Mouse (Mus musculus) neural tube, embryonic 13.5 days (tissue): ENCODE data around the gene Daam2. TPM values are rescaled to one million over a fixed set of nuclear protein-coding genes. Genes with fewer than 3 reads are reported as not detected.

Experiments used
- ATAC-seq: fragments of 200-750 bp; cut with Nextera tagmentation; 2 replicates; pipeline ENCODE4 v1.8.0; 2017; ENCODE audit warnings: low read depth, mild to moderate bottlenecking, moderate TSS enrichment, moderate library complexity
- H3K27ac ChIP-seq: fragments of 300-500 bp; sonication (generic); replicated peaks from 2 replicates; pipeline ENCODE4 v1.5.1; 2015; ENCODE audit warnings: moderate library complexity, mild to moderate bottlenecking, inconsistent platforms
- H3K27me3 ChIP-seq: fragments of 300-500 bp; sonication (generic); 2 replicates; pipeline ENCODE4 v1.6.1; 2015; ENCODE audit warnings: mild to moderate bottlenecking, inconsistent platforms
- H3K36me3 ChIP-seq: fragments of 300-500 bp; sonication (generic); 2 replicates; pipeline ENCODE4 v1.6.1; 2015; ENCODE audit warnings: mild to moderate bottlenecking, inconsistent platforms
- H3K4me1 ChIP-seq: fragments of 300-500 bp; sonication (generic); replicated peaks from 2 replicates; pipeline ENCODE4 v1.6.1; 2015; ENCODE audit warnings: inconsistent platforms
- H3K4me2 ChIP-seq: fragments of 300-500 bp; sonication (generic); 2 replicates; pipeline ENCODE4 v1.6.1; 2015; ENCODE audit warnings: inconsistent platforms, mild to moderate bottlenecking, moderate library complexity
- H3K4me3 ChIP-seq: fragments of 300-500 bp; sonication (generic); 2 replicates; pipeline ENCODE4 v1.5.1; 2015; ENCODE audit warnings: mild to moderate bottlenecking, inconsistent platforms
- H3K9ac ChIP-seq: fragments of 300-500 bp; sonication (generic); 2 replicates; pipeline ENCODE4 v1.6.1; 2015; ENCODE audit warnings: moderate library complexity, mild to moderate bottlenecking, inconsistent platforms
- H3K9me3 ChIP-seq: fragments of 300-500 bp; sonication (generic); 2 replicates; pipeline ENCODE4 v1.6.1; 2016; ENCODE audit warnings: inconsistent platforms
- WGBS: fragments of 180-500 bp; shearing (Covaris S2); methylation state at CpG from one replicate; pipeline ENCODE4 v1.1.7; 2015; 5-methylcytosine and 5-hydroxymethylcytosine counted together
- polyA plus RNA-seq: library from polyadenylated mRNA; unstranded; fragments of >200 nt; fragmentation: Nextera tagmentation; extraction: Ambion mirVana; gene quantifications from 2 replicates; pipeline ENCODE4 v1.2.1, GENCODE M21; 2015

The Daam2 gene
- polyA plus RNA-seq, 1 experiment from 2014 or later, result 6.8 TPM

GRCm38 (mm10) chr17:49428239-49428688, 135.9 kb downstream of the Daam2 start, which contains the start of gene Mocs1:
Gene Mocs1 (plus strand): TSS chr17:49428362.
- peak within 1 kb of the TSS; percentile 79 for H3K4me2 ChIP-seq
- H3K9me3 ChIP-seq, result no peaks in the 10 kb centered on the region
- ATAC-seq, result peak; percentile 99
- H3K4me3 ChIP-seq, result peak within 1 kb of the TSS; percentile 75
- H3K9ac ChIP-seq, result peak within 1 kb of the TSS; percentile 88
- WGBS, result under 1% methylated on average over 28 of the region's 28 CpGs
- no peaks in the 10 kb centered on the region for H3K27me3 ChIP-seq
- no peaks in the 10 kb centered on the region for H3K36me3 ChIP-seq
- H3K4me1 ChIP-seq, result peaks cover 34% of the 10 kb centered on the region
- H3K27ac ChIP-seq, result 0 out of 2 replicates have a peak within 1 kb of the TSS, but pooled peaks have one; percentile 6

- peak overlapping the region; percentile 75 for H3K4me3 ChIP-seq
- WGBS, result 18% methylated on average over 9 of the region's 9 CpGs
- no peaks in the 10 kb centered on the region for H3K9me3 ChIP-seq
- H3K9ac ChIP-seq, result no peak overlapping the region
- H3K4me1 ChIP-seq, result peaks cover 31% of the 10 kb centered on the region
- H3K27ac ChIP-seq, result no peak overlapping the region
- H3K27me3 ChIP-seq, result no peaks in the 10 kb centered on the region
- H3K36me3 ChIP-seq, result no peaks in the 10 kb centered on the region
- peak; percentile 66 for ATAC-seq
- peak overlapping the region; percentile 79 for H3K4me2 ChIP-seq
These were observed 136.4 kb downstream of the Daam2 start for GRCm38 (mm10) chr17:49427631-49428238.

GRCm38 (mm10) chr17:49423872-49424271, 140.3 kb downstream of the Daam2 start:
- Histone ChIP-seq H3K4me2 (no peak overlapping the region), H3K27me3 (no peaks in the 10 kb centered on the region), H3K9me3 (no peaks in the 10 kb centered on the region), H3K4me1 (peaks cover 5% of the 10 kb centered on the region), H3K9ac (no peak overlapping the region), H3K4me3 (no peak overlapping the region), H3K36me3 (no peaks in the 10 kb centered on the region), H3K27ac (no peak overlapping the region)
- no peak for ATAC-seq
- 91% methylated on average over 3 of the region's 3 CpGs for WGBS

- H3K36me3 ChIP-seq, result no peaks in the 10 kb centered on the region
- ATAC-seq, result no peak
- no peak overlapping the region for H3K9ac ChIP-seq
- no peak overlapping the region for H3K27ac ChIP-seq
- no peak overlapping the region for H3K4me3 ChIP-seq
- WGBS, result 65% methylated on average over 2 of the region's 2 CpGs
- H3K4me1 ChIP-seq, result no peaks in the 10 kb centered on the region
- no peaks in the 10 kb centered on the region for H3K27me3 ChIP-seq
- no peak overlapping the region for H3K4me2 ChIP-seq
- H3K9me3 ChIP-seq, result no peaks in the 10 kb centered on the region
These were observed 141.1 kb downstream of the Daam2 start for GRCm38 (mm10) chr17:49423067-49423325.

- no peaks in the 10 kb centered on the region for H3K4me1 ChIP-seq
- no peak overlapping the region for H3K4me3 ChIP-seq
- no peak for ATAC-seq
- no peaks in the 10 kb centered on the region for H3K36me3 ChIP-seq
- H3K4me2 ChIP-seq, result no peak overlapping the region
- WGBS, result 76% methylated on average over 3 of the region's 3 CpGs
- H3K9ac ChIP-seq, result no peak overlapping the region
- no peak overlapping the region for H3K27ac ChIP-seq
- H3K9me3 ChIP-seq, result no peaks in the 10 kb centered on the region
- H3K27me3 ChIP-seq, result no peaks in the 10 kb centered on the region
These were observed 141.7 kb downstream of the Daam2 start for GRCm38 (mm10) chr17:49422286-49423066.

- Histone ChIP-seq H3K4me3 (no peak overlapping the region), H3K27me3 (no peaks in the 10 kb centered on the region), H3K4me1 (no peaks in the 10 kb centered on the region), H3K36me3 (no peaks in the 10 kb centered on the region), H3K27ac (no peak overlapping the region), H3K4me2 (no peak overlapping the region), H3K9ac (no peak overlapping the region), H3K9me3 (no peaks in the 10 kb centered on the region)
- ATAC-seq, result no peak
- 71% methylated on average over 6 of the region's 6 CpGs for WGBS
These were observed 144.3 kb downstream of the Daam2 start for GRCm38 (mm10) chr17:49419813-49420212.

DNA sequence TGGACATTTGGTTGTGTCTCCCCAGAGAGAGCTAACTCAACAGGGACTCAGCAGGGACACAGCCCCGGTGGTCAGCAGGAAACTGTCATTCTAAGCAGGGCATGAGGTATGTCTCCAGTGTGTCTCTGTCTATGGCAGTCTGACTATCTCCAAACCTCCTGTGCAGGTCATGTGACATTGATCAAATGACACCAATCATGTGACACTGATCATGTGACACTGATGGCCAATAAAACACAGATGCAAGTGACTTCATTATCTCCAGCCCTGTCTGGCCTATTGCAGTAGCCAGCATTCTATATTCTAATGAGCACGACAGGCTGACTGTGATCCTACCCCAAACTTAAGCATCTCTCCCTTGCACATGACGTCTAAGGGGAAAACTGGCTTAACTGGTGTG, 147.9 kb downstream of the Daam2 start:
- Histone ChIP-seq H3K27ac (no peak overlapping the region), H3K27me3 (no peaks in the 10 kb centered on the region), H3K9ac (no peak overlapping the region), H3K4me1 (no peaks in the 10 kb centered on the region), H3K36me3 (no peaks in the 10 kb centered on the region), H3K4me3 (no peak overlapping the region), H3K4me2 (no peak overlapping the region), H3K9me3 (no peaks in the 10 kb centered on the region)
- WGBS, result 74% methylated on average over 3 of the region's 3 CpGs
- ATAC-seq, result no peak

DNA sequence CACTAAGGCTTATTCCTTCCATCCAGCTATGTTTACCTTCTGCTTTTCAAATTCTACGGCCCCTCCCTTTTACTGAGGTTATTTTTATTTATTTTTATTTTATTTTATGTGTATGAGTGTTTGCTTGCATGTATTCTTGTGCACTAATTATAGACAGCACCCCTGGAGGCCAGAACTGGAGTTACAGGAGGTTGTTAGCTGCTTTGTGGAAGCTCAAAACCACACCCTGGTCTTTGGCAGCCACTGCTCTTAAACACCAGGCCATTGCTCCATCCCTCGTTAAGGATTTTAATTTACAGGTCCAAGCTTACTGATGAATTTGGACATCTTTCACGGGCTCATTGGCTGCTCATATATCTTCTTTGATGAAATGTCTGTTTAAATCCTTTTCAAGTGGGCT, 150.6 kb downstream of the Daam2 start:
- Histone ChIP-seq H3K4me1 (no peaks in the 10 kb centered on the region), H3K4me3 (no peak overlapping the region), H3K9ac (no peak overlapping the region), H3K4me2 (no peak overlapping the region), H3K27me3 (no peaks in the 10 kb centered on the region), H3K36me3 (no peaks in the 10 kb centered on the region), H3K9me3 (no peaks in the 10 kb centered on the region), H3K27ac (no peak overlapping the region)
- 44% methylated on average over 3 of the region's 3 CpGs for WGBS
- ATAC-seq, result no peak

GRCm38 (mm10) chr17:49412974-49413373, 151.2 kb downstream of the Daam2 start:
- H3K27me3 ChIP-seq, result no peaks in the 10 kb centered on the region
- no peaks in the 10 kb centered on the region for H3K36me3 ChIP-seq
- H3K4me2 ChIP-seq, result no peak overlapping the region
- H3K4me1 ChIP-seq, result no peaks in the 10 kb centered on the region
- no peak overlapping the region for H3K27ac ChIP-seq
- no peak overlapping the region for H3K4me3 ChIP-seq
- no peaks in the 10 kb centered on the region for H3K9me3 ChIP-seq
- H3K9ac ChIP-seq, result no peak overlapping the region
- no peak for ATAC-seq
- WGBS, result 88% methylated on average over 5 of the region's 5 CpGs

Other genes with a start within 250 kb of the Daam2 start
- gene Mocs1, start 136.0 kb downstream of the Daam2 start, polyA plus RNA-seq, result 5.5 TPM in 2 replicates
- gene Kif6, start 50.8 kb upstream of the Daam2 start, polyA plus RNA-seq, result 3.0 and 3.3 TPM in 2 replicates